Mouse (Mus musculus) kidney, postnatal 10 days (tissue): ENCODE measurements around the gene Flrt1.
"Not testable (repeated sequence)": the region's sequence is repeated elsewhere in the genome, so short reads cannot be mapped to it uniquely, and the experiment has no call there.

Experiments
- DNase-seq: peaks from one replicate; pipeline ENCODE4 v3.0.0; 2021; ENCODE audit warnings: mixed read lengths

Gene Flrt1

GRCm38 (mm10) chr19:7067344-7068050, 38.0 kb downstream of the Flrt1 start:
- no peak for DNase-seq

- DNase-seq: no peak
Measured at GRCm38 (mm10) chr19:7066828-7067342, 38.6 kb downstream of the Flrt1 start.

- DNase-seq: peak; percentile 89
Measured at GRCm38 (mm10) chr19:7066034-7066827, 39.3 kb downstream of the Flrt1 start.

- DNase-seq: peak; percentile 92
Measured at GRCm38 (mm10) chr19:7064571-7064970, 41.0 kb downstream of the Flrt1 start.

GRCm38 (mm10) chr19:7062916-7063315, 42.6 kb downstream of the Flrt1 start:
- no peak for DNase-seq

GRCm38 (mm10) chr19:7062110-7062509, 43.4 kb downstream of the Flrt1 start:
- DNase-seq: no peak

GRCm38 (mm10) chr19:7058541-7058940, 47.0 kb downstream of the Flrt1 start:
- DNase-seq: no peak

- DNase-seq: peak; percentile 89
Measured at GRCm38 (mm10) chr19:7057722-7058207, 47.8 kb downstream of the Flrt1 start.

GRCm38 (mm10) chr19:7057126-7057721, 48.3 kb downstream of the Flrt1 start:
- DNase-seq: peak; percentile 84

GRCm38 (mm10) chr19:7056248-7057087, 49.1 kb downstream of the Flrt1 start, which contains the start of gene Macrod1:
TSS of gene Macrod1 (plus strand) at chr19:7056810.
- peak; percentile 85 for DNase-seq

- DNase-seq: no peak
Measured at GRCm38 (mm10) chr19:7055173-7055572, 50.4 kb downstream of the Flrt1 start.

GRCm38 (mm10) chr19:7054772-7055171, 50.8 kb downstream of the Flrt1 start:
- peak; percentile 74 for DNase-seq

GRCm38 (mm10) chr19:7053382-7053781, 52.1 kb downstream of the Flrt1 start:
- DNase-seq: not testable (repeated sequence)

GRCm38 (mm10) chr19:7044706-7045105, 60.8 kb downstream of the Flrt1 start:
- no peak for DNase-seq

GRCm38 (mm10) chr19:7044279-7044678, 61.2 kb downstream of the Flrt1 start:
- no peak for DNase-seq
